Mouse (Mus musculus) cerebellum, adult 18-20 months (tissue): ENCODE measurements around the gene Hdhd5.

Experiments used
- DNase-seq, 2 experiments: peaks; one replicate each; pipeline ENCODE4 v3.0.0; 2021

The Hdhd5 gene

DNA sequence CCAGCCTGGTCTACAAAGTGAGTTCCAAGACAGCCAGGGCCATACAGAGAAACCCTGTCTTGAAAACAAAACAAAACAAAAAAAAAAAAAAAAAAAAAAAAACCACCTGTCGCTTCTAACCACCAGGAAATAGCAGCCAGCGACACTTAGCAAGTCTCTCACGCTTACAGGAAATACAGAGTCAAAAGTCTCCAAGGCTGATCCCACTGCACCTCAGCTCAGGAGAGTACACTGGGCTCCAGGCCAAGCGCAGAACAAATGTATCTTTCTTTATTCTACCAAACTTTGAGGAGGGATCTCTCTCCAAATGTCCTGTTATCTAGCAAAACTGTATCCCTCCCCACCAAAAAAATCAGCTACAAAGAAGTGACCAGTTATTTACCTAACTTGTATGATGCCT lies 2.0 kb downstream of the Hdhd5 start:
- no peak for DNase-seq

DNA sequence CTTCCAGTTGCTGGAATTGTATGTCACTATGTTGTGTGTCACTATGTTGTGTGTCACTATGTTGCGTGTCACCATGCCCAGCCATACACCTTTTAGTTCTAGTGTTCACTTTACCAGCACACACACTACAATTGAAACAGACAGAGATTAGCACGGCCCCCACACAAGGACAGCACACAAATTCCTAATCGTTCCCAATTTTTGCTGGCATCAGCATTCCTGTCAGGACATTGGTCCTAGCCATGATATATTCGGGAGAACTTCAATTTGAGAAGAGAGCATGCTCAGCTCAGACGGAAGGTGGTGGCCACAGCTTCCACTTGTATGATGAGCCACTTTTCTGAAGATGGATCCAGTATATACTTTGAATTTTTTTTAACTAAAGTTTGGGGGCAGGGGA lies 6.3 kb downstream of the Hdhd5 start:
- DNase-seq: no peak

DNA sequence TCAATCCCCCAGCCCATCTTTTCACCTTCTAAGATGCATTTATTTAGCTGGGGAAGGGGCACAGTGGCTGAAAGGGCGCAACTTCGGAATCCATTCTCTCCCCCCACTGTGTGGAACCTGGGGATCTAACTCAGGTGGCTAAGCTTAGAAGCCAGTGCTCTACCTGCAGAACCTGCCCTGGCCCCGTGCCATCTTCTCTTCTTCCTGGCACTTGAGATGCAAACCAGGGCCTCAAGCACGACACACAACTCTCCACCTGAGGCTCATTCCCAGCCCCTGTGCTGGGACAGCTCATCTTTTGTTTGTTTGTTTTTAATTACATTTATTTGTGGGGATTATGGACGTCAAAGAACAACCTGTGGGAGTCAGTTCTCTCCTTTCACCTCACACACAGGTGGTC lies 11.5 kb downstream of the Hdhd5 start:
- DNase-seq: no peak

DNA sequence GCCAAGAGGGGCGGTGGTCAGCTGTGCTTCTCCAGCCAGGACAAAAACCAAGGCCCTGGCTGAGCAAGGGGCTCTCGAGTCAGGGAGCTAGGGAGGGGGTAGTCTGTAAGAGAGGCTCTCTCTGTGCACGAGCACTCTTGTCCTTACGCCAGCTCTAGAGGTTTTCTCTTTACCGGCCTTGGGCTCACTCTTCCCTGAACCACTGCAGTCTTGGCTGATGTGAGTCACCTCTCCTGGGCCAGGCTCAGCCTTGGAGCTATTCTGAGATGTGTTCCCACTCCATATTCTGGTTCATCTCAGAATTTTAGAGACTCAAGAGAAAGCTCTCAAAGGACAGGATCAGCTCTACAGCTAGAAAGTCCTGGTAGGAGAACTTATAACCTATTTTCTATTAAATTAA lies 13.8 kb downstream of the Hdhd5 start:
- DNase-seq: no peak

DNA sequence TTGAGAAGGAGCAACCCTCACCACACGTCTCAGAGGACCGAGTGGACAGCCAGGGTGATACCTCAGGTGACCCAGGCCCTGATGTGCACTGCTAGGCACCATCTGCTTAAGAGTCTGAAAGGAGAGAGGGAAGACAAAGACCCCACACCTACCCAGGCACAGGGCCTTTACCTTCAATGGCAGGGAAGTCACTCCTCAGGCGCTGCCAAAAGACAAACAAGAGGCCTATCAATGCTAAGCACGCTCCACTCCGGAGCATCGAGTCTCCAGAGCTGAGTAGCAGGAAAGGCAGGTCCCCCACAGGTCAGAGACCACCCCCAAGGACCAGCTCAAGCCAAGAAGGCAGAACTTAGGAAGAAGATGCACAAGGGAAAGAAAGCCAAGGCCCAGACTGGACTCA lies 14.2 kb downstream of the Hdhd5 start:
- no peak for DNase-seq

DNA sequence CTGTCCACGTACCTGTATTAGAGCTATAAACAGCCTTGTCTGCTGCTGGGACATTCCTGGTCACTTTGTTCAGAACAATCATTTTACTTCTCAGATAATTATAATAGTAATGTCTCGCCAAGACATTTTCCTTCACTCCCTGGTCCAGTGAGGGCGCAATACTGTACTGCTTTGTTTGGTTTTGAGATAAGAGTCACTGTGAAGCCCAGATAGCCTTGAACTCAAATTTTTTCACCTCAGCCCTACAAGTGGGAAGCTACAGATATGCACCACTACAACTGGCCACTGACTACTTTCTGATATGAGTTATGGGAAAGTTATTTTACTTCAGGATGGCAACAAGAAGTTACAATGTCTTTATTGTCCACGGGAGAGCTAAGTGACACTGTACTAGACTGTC lies 14.7 kb downstream of the Hdhd5 start:
- no peak for DNase-seq

DNA sequence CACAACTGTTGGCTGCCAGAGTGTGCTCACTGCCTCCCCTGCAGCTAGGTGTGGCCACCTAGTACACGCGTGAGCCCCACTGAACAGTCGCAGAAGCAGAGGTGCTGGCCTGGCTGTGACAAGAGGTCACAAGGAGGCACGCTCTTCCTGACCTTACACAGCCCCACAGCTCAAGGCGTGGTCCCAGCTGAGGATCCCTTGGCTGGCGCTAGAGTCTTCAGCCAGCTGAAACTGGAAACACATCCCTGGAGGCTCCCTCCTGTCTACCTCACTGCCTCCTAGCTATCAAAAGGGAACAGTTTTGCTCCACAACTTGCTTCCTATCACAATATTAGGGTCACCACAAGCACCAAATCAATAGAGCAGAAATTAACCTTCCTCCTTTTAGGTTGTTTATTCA lies 19.9 kb downstream of the Hdhd5 start:
- no peak for DNase-seq

DNA sequence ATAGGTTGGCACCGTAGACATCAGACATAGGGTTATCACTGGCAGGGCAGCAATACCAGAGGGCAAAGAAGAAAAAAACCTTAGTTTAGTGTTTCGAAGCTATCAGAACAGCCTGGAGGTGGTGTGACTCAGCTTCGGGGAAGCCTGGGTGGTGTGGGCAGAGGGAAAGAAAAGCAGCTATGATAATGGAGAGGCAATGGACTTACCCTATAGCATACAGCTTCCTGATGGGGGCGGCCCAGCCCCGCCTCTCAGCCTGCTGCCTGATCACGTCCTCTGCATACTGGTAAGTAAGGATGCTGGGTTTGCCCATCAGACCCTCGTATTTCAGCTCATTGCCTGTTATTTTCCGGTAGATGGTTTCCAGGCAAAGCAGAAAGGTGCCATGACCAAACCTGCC lies 20.7 kb downstream of the Hdhd5 start:
- DNase-seq: no peak

DNA sequence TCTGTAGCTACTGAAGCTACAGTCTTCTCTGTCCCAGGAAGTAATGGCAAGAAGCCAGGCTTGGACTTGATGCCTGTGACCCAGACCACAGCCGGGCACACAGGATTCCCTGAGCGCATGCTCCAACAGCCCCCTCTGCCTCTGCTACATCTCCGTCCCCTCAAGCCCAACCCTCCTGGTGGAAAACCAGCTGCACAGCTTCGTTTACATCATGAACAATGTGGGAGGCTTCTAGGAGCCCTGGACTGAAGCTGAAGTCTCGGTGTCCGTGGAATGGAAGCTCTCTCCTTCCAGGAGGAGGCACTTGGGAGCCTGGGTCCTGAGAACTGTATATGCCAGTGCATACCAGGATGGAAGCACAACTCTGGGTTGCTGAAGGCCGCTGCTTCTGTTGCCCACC lies 21.1 kb downstream of the Hdhd5 start:
- DNase-seq: no peak

DNA sequence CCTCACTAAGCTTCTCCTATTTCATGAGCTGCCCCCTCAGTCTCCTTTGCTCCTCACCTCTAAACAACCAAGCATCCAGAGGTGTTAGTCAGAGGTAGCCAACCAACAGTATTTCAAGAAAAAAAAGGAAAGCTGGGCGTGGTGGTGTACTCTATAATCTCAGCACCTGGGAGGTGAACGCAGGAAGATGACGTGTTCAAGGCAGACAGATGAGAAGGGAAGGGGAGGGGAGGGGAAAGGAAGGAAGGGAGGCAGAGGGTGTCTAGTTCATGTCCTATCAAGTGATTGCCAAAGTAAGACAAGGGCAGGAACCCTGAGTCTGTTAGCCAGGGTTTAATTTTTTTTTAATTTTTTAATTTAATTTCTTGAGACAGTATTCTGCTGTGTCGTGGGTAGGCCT lies 22.5 kb downstream of the Hdhd5 start:
- DNase-seq: no peak

DNA sequence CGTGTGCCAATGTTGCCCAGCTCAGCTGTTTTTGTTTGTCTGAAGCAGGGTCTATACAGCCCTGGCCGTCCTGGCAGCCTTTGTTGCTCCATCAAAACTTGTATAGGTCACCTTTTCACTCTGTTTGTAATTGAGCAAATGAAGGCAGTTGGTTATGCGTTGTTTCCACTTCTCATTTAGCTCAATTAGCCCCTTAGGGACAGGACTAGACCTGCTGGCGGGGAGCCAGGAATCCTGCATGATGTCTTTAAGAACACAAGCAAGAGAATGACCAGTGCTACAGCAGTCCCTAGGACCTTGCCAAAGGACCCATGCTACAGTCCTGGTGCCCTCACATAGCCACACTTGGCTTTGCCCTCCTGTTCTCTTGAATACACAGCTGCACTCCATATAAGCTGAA lies 25.6 kb downstream of the Hdhd5 start:
- DNase-seq: no peak

DNA sequence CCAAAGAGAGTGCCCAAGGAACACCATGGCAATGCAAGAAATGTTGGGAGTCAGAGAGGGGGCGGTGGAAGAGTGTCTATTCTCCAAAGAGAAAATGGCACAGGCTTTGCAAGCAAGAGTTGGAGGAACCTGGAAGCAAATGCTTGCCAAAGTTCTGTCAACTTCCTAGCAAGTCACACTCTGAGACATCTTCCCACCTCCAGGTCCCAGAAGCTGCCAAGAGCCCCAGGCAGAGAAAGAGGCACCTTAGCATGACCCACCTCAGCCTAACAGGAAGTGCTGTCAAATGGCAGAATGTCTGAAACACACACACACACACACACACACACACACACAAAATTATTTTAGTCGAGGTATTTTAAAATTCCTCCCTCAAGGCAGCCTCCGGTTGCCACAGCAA lies 27.1 kb downstream of the Hdhd5 start:
- DNase-seq: no peak

DNA sequence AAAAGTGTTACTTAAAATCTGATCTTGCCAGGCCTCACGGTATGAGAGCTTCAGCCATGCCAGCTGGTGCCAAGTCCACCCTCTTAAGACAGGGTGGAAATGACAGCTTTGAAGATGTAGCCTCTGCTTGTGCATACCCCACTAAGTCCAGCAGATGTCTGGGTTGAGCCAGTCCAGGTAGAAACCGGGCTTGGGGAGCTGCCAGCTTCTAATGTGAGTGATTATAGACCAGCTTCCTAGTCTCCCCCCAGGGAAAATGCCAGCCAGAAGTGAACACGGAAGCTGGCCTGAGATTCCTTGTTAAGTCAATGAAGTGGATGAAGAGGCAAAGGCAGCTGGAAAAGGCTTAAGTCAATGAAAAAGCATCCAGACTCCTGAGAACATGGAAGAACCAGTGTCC lies 34.6 kb downstream of the Hdhd5 start:
- no peak for DNase-seq

DNA sequence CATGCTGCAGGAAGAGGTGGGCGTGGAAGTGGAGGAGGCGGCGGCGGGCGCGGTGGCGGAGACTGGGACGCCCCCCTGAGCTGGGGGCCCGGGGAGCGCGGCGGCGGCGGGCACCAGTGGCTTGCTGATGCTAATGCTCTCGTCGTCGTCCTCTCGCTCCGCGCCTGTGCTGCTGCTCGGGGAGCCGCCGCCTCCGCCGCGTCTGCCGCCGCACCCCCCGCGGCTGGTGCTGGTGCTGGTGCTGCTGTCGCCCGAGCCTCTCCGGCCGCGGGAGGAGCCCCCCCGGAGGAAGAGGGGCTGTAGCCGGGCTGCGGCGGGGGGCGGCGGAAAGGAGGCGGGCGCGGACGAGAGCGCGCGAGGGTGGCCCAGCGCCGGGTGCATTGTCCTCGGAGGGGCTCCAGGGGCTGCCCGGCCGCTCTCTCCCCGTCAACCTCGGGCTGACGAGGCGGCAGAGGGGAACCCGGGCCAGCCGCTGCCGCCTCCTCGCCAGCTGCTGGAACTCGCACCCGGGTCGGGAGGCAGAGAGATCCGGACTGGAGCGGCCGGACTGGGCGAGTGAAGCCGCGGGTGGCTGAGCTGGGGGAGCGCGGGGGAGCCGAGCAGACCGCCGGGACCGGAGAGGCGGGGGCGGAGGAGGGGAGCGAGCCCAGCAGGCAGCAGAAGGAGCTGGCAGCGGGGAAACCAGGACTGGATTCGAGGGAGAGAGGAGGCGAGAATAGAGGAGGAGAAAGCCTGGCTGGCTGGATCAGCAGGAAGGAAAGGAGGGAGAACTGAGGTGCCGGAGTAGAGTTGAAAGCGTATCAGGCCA lies 37.5 kb downstream of the Hdhd5 start, which contains the start of gene Tmem121b:
Gene Tmem121b (minus strand): TSS at position 434 of the 808 bp plus-strand sequence.
- peak; percentile 72 to 76 for DNase-seq

DNA sequence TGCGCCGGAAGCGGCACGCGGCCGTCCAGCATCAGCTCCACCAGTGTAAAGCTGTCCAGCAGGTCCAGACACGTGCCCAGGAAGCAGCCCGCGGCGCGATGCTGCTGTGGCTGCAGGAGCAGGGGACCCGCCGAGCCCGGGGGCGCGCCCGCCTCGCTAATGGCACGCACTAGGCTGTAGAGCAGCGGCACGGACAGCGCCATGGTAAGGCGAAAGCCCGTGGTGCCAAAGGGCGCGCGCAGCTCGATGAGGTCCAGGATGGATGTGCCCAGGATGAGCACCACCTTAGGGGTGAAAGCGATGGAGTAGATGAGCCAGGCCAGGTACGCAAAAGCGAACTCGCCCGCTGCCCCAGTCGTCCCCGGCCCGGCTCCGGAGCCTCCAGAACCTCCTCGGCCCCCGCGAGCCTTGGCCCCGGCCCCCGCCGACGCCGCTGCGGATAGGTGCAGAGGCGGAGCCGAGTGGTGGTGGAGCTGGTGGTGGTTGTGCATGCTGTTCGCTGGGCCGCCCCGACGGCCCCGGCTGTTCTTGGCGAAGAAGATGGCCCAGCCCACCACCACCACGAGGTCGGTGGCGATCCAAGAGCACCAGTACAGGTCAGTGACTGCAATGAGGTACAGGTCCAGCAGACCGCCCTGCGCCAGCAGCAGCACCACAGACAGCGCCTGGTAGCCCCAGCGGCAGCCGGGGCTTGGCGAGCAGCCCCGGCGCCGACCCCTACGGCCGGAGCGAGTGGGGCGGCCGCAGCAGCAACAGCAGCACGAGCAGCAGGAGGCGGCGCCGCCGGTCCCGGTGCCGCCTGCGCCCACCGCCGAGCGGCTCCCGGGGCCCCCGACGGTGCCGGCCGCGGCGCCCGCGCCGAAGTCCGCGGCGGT lies 38.4 kb downstream of the Hdhd5 start:
- peak; percentile 14 to 28 for DNase-seq

DNA sequence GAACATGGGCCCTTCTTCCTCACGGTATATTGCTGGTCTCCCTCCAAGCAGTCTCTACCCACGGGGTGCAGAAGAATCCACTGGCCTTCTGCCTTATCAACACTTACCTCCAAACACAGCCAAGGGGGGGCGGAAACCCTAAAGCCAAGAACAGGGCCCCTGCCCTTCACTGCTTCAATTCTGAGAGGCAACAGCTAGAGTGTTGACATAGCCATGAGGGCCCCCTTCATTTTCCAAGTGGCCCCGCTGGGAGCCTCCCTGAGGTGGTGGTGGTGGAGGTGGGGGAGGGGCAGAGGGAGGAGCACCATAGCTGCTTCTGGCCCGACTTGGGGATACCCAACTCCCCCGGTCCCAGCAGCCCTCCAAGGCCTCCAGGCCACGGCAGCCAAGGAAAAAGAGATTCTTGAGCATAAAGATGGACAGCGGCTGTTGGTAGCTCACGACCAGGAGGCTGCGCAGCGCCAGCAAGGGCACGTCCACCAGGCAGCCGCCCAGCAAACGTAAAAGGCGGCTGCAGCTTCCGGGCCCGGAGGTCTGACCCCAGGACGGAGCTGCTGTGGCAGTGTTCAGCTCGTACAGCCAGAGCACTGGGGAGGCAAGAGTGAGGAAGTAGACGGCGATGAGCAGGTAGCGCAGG lies 39.1 kb downstream of the Hdhd5 start:
- DNase-seq: no peak

DNA sequence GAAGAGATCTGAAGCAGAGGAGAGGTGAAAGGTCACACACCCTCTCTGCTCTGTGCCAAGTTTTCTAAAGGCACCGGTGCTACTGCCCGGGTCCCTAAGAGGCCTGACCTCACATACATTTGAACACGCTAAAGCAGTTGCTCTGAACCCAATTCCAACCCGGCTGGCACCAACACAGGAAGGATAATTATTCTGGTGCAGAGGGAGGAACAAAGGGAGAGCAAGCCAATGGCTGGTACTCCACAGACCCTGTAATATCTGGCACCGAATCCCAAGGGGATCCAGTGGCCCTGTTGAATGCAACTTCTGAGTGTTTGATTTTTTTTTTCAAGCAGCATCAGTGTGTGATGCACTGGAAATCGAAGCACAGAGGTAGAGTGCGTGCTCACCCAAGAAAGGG lies 40.1 kb downstream of the Hdhd5 start:
- no peak for DNase-seq

DNA sequence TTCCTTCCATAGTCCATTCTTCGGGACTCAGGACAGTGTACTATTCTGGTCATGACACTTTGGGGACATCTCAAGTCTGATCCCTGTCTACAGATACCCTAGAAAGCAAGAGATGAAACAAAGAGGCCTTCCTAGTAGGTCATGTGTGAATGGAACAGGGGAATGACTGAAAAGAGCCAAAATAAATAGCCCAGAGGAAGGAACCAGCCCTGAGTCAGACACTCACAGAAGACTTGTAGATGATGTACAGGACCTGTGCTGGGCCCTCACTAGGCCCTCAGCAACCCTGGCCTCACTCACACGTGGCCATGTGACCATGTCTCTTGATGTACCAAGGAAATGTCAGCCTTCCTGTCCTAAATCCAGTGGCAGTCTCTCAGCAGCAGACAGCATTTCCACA lies 41.7 kb downstream of the Hdhd5 start:
- no peak for DNase-seq

DNA sequence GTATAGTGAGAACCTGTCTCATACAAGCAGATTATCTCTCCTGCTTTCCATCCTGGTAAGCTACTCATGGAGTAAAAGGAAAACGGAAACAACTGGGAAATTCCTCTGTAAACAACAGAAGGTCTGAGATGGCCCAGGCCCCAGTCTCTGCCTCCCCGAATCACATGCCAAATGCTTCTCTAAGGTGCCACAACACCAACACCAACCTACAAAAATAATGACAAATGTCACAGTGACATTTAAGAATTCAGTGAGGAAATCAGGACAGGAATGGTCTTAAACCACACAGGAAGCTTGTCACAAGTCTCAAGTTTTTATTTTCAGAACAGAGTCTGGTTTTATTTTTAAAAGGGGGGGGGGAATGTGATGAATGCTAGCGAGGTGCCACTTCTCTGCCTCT lies 42.5 kb downstream of the Hdhd5 start:
- DNase-seq: no peak

DNA sequence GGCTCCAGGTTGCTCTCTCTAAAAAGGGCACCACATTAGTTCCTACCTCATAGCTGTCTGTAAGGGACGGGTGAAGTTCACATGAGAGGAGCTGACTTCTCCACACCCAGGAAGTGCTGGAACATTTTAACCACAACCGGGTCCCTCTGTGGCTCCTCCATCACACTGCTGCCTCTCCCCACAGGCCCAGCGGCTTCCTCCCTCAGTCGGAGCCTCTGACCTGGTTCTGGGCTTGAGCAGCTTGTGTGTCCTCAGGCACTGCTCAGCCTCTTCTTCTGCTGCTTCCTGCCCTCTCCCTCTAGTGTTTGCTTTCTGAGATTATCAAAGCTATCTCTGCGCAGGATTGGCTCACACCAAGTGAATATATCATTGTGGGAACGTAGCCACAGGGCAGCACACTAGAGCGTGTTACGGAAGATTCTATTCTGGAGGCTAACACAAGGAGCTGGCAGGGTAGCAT lies 45.0 kb downstream of the Hdhd5 start:
- DNase-seq: peak in 1 of 2 experiments; percentile 28

DNA sequence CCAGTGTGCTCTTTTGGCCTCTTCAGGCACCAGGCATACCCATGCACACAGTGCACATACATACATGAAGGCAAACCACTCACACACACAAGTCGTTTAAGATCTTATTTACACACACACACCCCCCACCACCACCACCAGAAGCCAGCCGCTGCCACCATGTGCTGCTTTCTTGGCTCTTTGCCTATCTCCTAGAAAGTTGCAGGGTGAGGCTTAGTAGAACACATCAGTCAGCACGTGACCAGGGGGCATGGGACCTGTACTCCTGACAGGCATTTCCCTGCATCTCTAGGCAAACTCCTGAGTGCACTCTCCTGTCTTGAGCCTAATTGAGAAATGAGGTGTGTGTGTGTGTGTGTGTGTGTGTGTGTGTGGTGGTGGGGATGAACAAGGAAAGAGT lies 46.1 kb downstream of the Hdhd5 start:
- DNase-seq: no peak

DNA sequence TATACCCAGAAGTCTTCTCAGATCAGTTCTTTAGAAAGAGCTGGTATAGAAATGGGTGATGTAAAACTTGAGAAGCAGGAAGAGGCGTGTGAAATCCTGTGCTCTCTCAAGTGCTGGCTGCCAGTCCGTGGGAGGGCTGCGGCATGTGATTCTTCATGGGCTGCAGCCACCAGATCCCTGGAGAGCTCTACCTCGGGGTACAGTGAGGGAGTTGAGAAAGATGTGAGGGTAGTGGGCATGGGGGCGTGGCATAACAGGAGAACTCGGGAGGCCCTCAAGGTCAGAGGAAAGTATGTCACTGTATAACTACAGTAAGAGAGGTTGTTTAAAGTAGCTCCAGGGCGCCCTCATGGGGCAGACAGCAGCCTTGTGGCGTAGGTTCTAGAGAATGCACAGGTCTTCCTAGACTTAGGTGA lies 47.9 kb downstream of the Hdhd5 start:
- peak; percentile 26 to 40 for DNase-seq

DNA sequence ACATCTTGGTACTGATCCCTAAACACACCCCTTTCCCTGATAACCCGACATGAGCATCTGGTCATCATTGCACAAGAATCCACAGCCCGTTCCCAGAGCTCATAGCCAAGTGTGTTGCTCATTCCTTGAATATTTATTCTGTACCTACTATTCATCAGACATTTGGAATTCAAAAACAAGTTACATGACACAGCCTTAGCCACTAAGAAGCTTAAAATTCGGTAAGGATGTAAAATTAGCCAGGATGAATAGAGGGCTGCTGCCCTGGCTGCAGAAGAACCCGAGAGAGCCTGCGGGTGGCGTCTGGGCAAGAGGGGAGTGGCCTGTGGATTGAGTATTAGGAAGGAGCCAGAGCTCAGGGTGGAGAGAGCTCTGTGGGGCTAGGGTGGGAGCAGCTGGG lies 48.4 kb downstream of the Hdhd5 start:
- no peak for DNase-seq

DNA sequence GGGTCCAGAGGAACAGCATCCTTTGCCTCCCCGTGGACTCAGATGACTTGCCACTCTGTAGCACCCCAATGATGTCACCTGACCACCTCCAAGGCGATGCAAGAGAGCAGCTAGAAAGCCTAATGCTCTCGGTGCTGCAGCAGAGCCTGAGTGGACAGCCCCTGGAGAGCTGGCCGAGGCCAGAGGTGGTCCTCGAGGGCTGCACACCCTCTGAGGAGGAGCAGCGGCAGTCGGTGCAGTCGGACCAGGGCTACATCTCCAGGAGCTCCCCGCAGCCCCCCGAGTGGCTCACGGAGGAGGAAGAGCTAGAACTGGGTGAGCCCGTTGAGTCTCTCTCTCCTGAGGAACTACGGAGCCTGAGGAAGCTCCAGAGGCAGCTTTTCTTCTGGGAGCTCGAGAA lies 49.1 kb downstream of the Hdhd5 start:
- DNase-seq: no peak
